Mouse (Mus musculus) hindbrain, embryonic 16.5 days (tissue): ENCODE data around the gene Bsg. TPM values are rescaled to one million over a fixed set of nuclear protein-coding genes. Genes with fewer than 3 reads are reported as not detected.

ENCODE experiments used
- ATAC-seq: fragments of 200-750 bp; cut with Nextera tagmentation; 2 replicates; pipeline ENCODE4 v1.8.0; 2017; ENCODE audit warnings: moderate TSS enrichment, moderate library complexity
- H3K27ac ChIP-seq: fragments of 300-500 bp; sonication (generic); 2 replicates; pipeline ENCODE4 v1.5.1; 2014; ENCODE audit warnings: low read depth, mild to moderate bottlenecking, control low read depth, low read length, moderate library complexity
- H3K27me3 ChIP-seq: fragments of 300-500 bp; sonication (generic); replicated peaks from 2 replicates; pipeline ENCODE4 v1.6.1; 2014; ENCODE audit warnings: low read length; ENCODE audit not compliant: control insufficient read depth, insufficient read depth
- H3K36me3 ChIP-seq: fragments of 300-500 bp; sonication (generic); 2 replicates; pipeline ENCODE4 v1.6.1; 2014; ENCODE audit warnings: mild to moderate bottlenecking, low read length, moderate library complexity, mixed read lengths; ENCODE audit not compliant: control insufficient read depth, insufficient read depth
- H3K4me1 ChIP-seq: fragments of 300-500 bp; sonication (generic); 2 replicates; pipeline ENCODE4 v1.6.1; 2014; ENCODE audit warnings: low read depth, low read length; ENCODE audit not compliant: control insufficient read depth, insufficient read depth
- H3K4me2 ChIP-seq: fragments of 300-500 bp; sonication (generic); 2 replicates; pipeline ENCODE4 v1.6.1; 2014; ENCODE audit warnings: mild to moderate bottlenecking, low read length, control low read depth, moderate library complexity
- H3K4me3 ChIP-seq: fragments of 300-500 bp; sonication (generic); 2 replicates; pipeline ENCODE4 v1.5.1; 2014; ENCODE audit warnings: mild to moderate bottlenecking, low read length, control low read depth, moderate library complexity
- H3K9ac ChIP-seq: fragments of 300-500 bp; sonication (generic); 2 replicates; pipeline ENCODE4 v1.6.1; 2014; ENCODE audit warnings: low read depth, mild to moderate bottlenecking, control low read depth, low read length, moderate library complexity
- H3K9me3 ChIP-seq: fragments of 300-500 bp; sonication (generic); 2 replicates; pipeline ENCODE4 v1.6.1; 2014; ENCODE audit warnings: mild to moderate bottlenecking, low read length, moderate library complexity; ENCODE audit not compliant: control insufficient read depth
- WGBS: fragments of 180-500 bp; shearing (Covaris S2); extraction: QIAGEN DNeasy Blood & Tissue Kit; methylation state at CpG from one replicate; pipeline ENCODE4 v1.1.7; 2014; 5-methylcytosine and 5-hydroxymethylcytosine counted together
- polyA plus RNA-seq: library from polyadenylated mRNA; unstranded; fragments of >200 nt; fragmentation: Nextera tagmentation; extraction: Ambion mirVana; gene quantifications from 2 replicates; pipeline ENCODE4 v1.2.1, GENCODE M21; 2015

Gene Bsg
- polyA plus RNA-seq, 1 experiment from 2014 or later, result 1,193 TPM

GRCm38 (mm10) chr10:79708668-79709067, 4.4 kb downstream of the Bsg start:
- ATAC-seq, result no peak
- Histone ChIP-seq H3K4me1 (peaks cover 29% of the 10 kb centered on the region), H3K27ac (no peak overlapping the region), H3K4me3 (no peak overlapping the region), H3K9me3 (no peaks in the 10 kb centered on the region), H3K9ac (no peak overlapping the region), H3K4me2 (no peak overlapping the region), H3K36me3 (peaks cover 26% of the 10 kb centered on the region), H3K27me3 (no peaks in the 10 kb centered on the region)
- 89% methylated on average over 21 of the region's 21 CpGs for WGBS

GRCm38 (mm10) chr10:79709307-79709706, 5.0 kb downstream of the Bsg start:
- no peak overlapping the region for H3K9ac ChIP-seq
- WGBS, result 87% methylated on average over 7 of the region's 7 CpGs
- ATAC-seq, result no peak
- H3K36me3 ChIP-seq, result peaks cover 26% of the 10 kb centered on the region
- H3K9me3 ChIP-seq, result no peaks in the 10 kb centered on the region
- no peak overlapping the region for H3K4me2 ChIP-seq
- H3K27me3 ChIP-seq, result no peaks in the 10 kb centered on the region
- H3K27ac ChIP-seq, result no peak overlapping the region
- H3K4me1 ChIP-seq, result peaks cover 29% of the 10 kb centered on the region
- H3K4me3 ChIP-seq, result no peak overlapping the region

GRCm38 (mm10) chr10:79712029-79712428, 7.7 kb downstream of the Bsg start:
- 81% methylated on average over 1 of the region's 1 CpGs for WGBS
- no peaks in the 10 kb centered on the region for H3K9me3 ChIP-seq
- H3K27me3 ChIP-seq, result peaks cover 3% of the 10 kb centered on the region; the same call in 1 of the 2 replicates
- H3K4me2 ChIP-seq, result no peak overlapping the region
- H3K27ac ChIP-seq, result no peak overlapping the region
- peaks cover 26% of the 10 kb centered on the region for H3K36me3 ChIP-seq
- ATAC-seq, result no peak
- H3K9ac ChIP-seq, result no peak overlapping the region
- peaks cover 13% of the 10 kb centered on the region for H3K4me1 ChIP-seq
- no peak overlapping the region for H3K4me3 ChIP-seq

GRCm38 (mm10) chr10:79712499-79713126, 8.3 kb downstream of the Bsg start:
- H3K36me3 ChIP-seq, result peaks cover 26% of the 10 kb centered on the region
- ATAC-seq, result no peak
- 18% methylated on average over 4 of the region's 6 CpGs for WGBS

GRCm38 (mm10) chr10:79713163-79713562, 8.9 kb downstream of the Bsg start:
- no peak overlapping the region for H3K27ac ChIP-seq
- no peak for ATAC-seq
- no peaks in the 10 kb centered on the region for H3K9me3 ChIP-seq
- H3K4me1 ChIP-seq, result peaks cover 16% of the 10 kb centered on the region
- peaks cover 26% of the 10 kb centered on the region for H3K36me3 ChIP-seq
- H3K4me3 ChIP-seq, result no peak overlapping the region
- 44% methylated on average over 1 of the region's 1 CpGs for WGBS
- H3K9ac ChIP-seq, result no peak overlapping the region
- H3K4me2 ChIP-seq, result no peak overlapping the region
- H3K27me3 ChIP-seq, result peaks cover 3% of the 10 kb centered on the region

More at GRCm38 (mm10) chr10:79712499-79713126, 8.3 kb downstream of the Bsg start:
- H3K27ac ChIP-seq, result no peak overlapping the region
- no peak overlapping the region for H3K4me2 ChIP-seq
- no peaks in the 10 kb centered on the region for H3K9me3 ChIP-seq
- H3K4me1 ChIP-seq, result peaks cover 13% of the 10 kb centered on the region
- no peak overlapping the region for H3K4me3 ChIP-seq
- H3K27me3 ChIP-seq, result peaks cover 3% of the 10 kb centered on the region; the same call in 1 of the 2 replicates
- H3K9ac ChIP-seq, result no peak overlapping the region

GRCm38 (mm10) chr10:79714996-79715395, 10.7 kb downstream of the Bsg start:
- ATAC-seq, result no peak
- WGBS, result 51% methylated on average over 4 of the region's 4 CpGs
- peaks cover 7% of the 10 kb centered on the region for H3K27me3 ChIP-seq

GRCm38 (mm10) chr10:79716254-79716987, 12.1 kb downstream of the Bsg start, which contains the start of gene Hcn2:
TSS of gene Hcn2 (plus strand) at chr10:79716634.
- peak within 1 kb of the TSS; percentile 88 for H3K9ac ChIP-seq
- 0 out of 2 replicates have a peak, but pooled peaks cover 2% of the 10 kb centered on the region for H3K36me3 ChIP-seq
- ATAC-seq, result peak; percentile 66
- H3K27ac ChIP-seq, result peak within 1 kb of the TSS; percentile 72
- H3K9me3 ChIP-seq, result no peaks in the 10 kb centered on the region
- H3K4me2 ChIP-seq, result peak within 1 kb of the TSS; percentile 71
- peak within 1 kb of the TSS; percentile 78 for H3K4me3 ChIP-seq
- WGBS, result 1% methylated on average over 61 of the region's 91 CpGs
- H3K27me3 ChIP-seq, result peaks cover 7% of the 10 kb centered on the region
- H3K4me1 ChIP-seq, result peaks cover 18% of the 10 kb centered on the region

More at GRCm38 (mm10) chr10:79714996-79715395, 10.7 kb downstream of the Bsg start:
- Histone ChIP-seq H3K36me3 (peaks cover 14% of the 10 kb centered on the region), H3K4me3 (no peak overlapping the region), H3K9ac (no peak overlapping the region), H3K4me2 (no peak overlapping the region), H3K4me1 (peaks cover 18% of the 10 kb centered on the region), H3K9me3 (no peaks in the 10 kb centered on the region), H3K27ac (no peak overlapping the region)

GRCm38 (mm10) chr10:79716988-79717355, 12.7 kb downstream of the Bsg start:
- Histone ChIP-seq H3K9me3 (no peaks in the 10 kb centered on the region), H3K9ac (peak overlapping the region; percentile 88), H3K4me2 (peak overlapping the region; percentile 71), H3K27ac (peak overlapping the region; percentile 72), H3K4me1 (peaks cover 18% of the 10 kb centered on the region), H3K27me3 (peaks cover 7% of the 10 kb centered on the region), H3K4me3 (peak overlapping the region; percentile 78), H3K36me3 (0 out of 2 replicates have a peak, but pooled peaks cover 2% of the 10 kb centered on the region)
- ATAC-seq, result peak; percentile 21; the same call in 1 of the 2 replicates
- WGBS, result 0% methylated on average over 33 of the region's 44 CpGs

- 3% methylated on average over 43 of the region's 43 CpGs for WGBS
- no peak for ATAC-seq
- H3K9ac ChIP-seq, result peak overlapping the region; percentile 88
- no peak overlapping the region for H3K27ac ChIP-seq
- H3K4me1 ChIP-seq, result peaks cover 18% of the 10 kb centered on the region
- H3K36me3 ChIP-seq, result no peaks in the 10 kb centered on the region
- peak overlapping the region; percentile 78 for H3K4me3 ChIP-seq
- no peaks in the 10 kb centered on the region for H3K9me3 ChIP-seq
- H3K27me3 ChIP-seq, result peaks cover 7% of the 10 kb centered on the region
- peak overlapping the region; percentile 71 for H3K4me2 ChIP-seq
These were observed 13.5 kb downstream of the Bsg start for GRCm38 (mm10) chr10:79717640-79718357.
